Mouse (Mus musculus): ENCODE measurements around the gene Dapk3. TPM values are rescaled to one million over a fixed set of nuclear protein-coding genes. Genes with fewer than 3 reads are reported as not detected.

The Dapk3 gene
- polyA plus RNA-seq, 1 experiment from 2014 or later = 55.8 TPM

DNA sequence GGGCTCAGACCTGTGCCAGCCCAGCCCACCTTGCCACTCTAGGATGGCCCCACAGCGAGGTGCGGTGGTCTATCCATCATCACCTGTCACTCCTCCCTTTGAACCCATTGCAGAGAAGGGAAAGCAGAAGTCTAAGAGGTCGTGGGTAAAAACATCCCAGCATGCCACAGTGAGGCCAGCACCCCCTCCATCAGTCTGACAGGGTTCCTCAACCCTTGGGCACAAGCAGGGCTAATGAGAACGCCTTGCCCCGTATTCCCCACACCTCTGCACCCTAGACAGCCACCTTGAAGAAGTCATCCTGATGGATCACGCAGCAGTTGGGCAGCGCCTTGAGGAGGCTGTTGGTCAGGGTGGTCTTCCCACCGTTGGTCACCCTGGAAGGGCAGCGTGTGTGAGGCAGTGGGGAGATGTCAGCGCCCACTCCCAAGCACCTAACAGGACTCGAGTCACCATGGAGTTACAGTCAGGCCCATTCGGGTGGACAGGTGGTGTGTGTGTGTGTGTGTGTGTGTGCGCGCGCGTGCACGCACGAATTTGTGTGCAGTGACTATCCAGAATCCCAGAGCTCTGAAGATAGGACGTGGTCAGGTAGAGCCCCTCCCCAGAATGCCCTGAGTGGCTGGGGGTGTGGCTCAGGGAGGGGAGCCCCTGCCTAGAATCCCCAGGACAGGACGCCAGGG, 17.9 kb downstream of the Dapk3 start:
- Histone ChIP-seq H3K27me3 (ENCODE audit: insufficient read depth, low read length) (peaks cover 4% of the 10 kb centered on the region; the same call in 1 of the 2 replicates), H3K4me2 (no peak overlapping the region), H3K9ac (no peak overlapping the region), H3K4me1 (ENCODE audit: insufficient read depth) (no peaks in the 10 kb centered on the region), H3K27ac (ENCODE audit: low read depth) (no peak overlapping the region), H3K36me3 (ENCODE audit: insufficient read depth) (no peaks in the 10 kb centered on the region), H3K9me3 (ENCODE audit: low read depth, low read length) (no peaks in the 10 kb centered on the region), H3K4me3 (ENCODE audit: low read depth, low read length) (no peak overlapping the region)
- TF ChIP-seq CTCF (IDR thresholded peaks at IDR 0.05; ENCODE audit: low read depth) = no peak
- ATAC-seq (ENCODE audit: insufficient read depth) = no peak
- no peak for DNase-seq
- 69% methylated on average over 20 of the region's 20 CpGs for WGBS

DNA sequence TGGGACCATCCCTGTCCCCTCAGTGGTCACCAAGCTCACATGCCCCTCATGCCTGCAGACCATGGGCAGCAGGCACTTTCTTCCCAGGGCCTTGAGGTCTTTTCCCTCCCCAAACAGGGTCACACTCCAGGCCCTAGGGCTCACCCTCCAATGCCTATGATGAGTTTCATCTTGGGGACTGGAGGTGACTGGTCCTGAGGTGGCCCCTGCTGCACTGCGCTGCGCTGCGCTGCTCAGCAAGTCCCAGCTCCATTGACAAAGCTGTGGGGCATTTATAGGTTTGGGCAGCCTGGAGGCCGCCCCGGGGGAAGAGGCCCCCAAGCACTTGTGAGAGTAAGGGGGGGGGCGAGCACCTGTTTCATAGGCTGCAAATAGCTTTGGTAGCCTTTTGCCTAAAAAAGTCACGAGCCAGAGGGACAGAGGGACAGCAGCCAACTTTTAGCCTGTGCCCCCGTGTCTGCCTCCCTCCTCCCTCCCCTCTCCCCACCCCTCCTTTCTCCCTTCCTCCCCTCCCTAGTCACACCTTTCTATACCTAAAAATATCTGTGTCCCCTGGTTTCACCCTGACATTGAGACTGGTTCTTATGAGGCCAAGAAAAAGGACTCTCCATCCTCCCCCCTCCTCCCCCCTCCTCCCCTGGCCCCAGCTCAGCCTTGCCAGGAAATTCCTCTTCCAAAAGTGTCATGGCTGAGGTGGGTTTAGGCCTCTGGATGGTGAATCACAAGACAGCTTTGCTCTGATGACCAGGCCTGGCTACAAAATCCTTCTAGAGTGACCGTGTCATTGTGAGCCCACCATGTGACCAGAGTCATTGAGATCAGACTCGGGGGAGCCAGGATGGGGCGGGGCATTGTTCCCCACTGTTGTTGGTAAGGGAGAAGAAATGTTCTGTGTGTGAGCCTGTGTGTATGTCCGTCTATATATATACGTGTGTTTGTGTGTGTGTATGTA, 19.3 kb downstream of the Dapk3 start, which contains the start of gene Nmrk2:
TSS of gene Nmrk2 (minus strand) at position 245 of the 952 bp plus-strand sequence.
- no peak within 1 kb of the TSS for H3K4me3 ChIP-seq (ENCODE audit: low read depth, low read length)
- TF ChIP-seq CTCF (IDR thresholded peaks at IDR 0.05; ENCODE audit: low read depth) = no peak
- ATAC-seq (ENCODE audit: insufficient read depth) (no peak), DNase-seq (no peak)
- no peak within 1 kb of the TSS; the same call in 1 of the 2 replicates for H3K27ac ChIP-seq (ENCODE audit: low read depth)
- H3K9me3 ChIP-seq (ENCODE audit: low read depth, low read length) = no peaks in the 10 kb centered on the region
- H3K9ac ChIP-seq = no peak within 1 kb of the TSS
- no peaks in the 10 kb centered on the region for H3K27me3 ChIP-seq (ENCODE audit: insufficient read depth, low read length)
- H3K36me3 ChIP-seq (ENCODE audit: insufficient read depth) = no peaks in the 10 kb centered on the region
- no peaks in the 10 kb centered on the region for H3K4me1 ChIP-seq (ENCODE audit: insufficient read depth)
- no peak within 1 kb of the TSS for H3K4me2 ChIP-seq
- 57% methylated on average over 13 of the region's 13 CpGs for WGBS

DNA sequence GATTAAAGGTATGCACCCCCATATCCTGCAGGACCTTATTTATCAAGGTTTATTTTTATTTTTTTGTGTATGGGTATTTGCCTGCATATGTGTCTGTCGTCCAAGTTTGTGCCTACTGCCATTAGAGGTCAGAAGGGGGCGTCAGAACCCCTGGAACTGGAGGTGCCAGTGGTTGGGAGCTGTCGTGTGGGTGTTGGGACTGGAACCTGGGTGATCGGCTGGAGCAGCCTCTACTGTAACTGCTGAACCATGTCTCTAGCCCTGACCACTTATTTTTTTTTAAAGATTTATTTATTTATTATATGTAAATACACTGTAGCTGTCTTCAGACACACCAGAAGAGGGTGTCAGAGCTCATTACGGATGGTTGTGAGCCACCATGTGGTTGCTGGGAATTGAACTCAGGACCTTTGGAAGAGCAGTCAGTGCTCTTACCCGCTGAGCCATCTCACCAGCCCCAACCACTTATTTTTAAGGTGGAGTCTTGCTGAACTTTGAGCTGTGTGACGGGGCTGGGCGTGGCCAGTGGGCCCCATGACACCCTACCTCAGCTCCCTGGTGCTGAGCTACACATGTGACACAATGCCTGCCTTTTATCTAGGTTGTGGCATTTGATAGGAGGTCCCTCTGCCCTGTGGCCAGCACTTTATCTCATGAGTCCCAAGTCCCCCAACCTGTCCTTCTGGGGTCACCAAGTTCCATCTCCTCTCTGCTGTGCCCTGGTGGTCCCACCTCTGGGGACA, 20.3 kb downstream of the Dapk3 start:
- no peaks in the 10 kb centered on the region for H3K9me3 ChIP-seq (ENCODE audit: low read depth, low read length)
- no peaks in the 10 kb centered on the region for H3K36me3 ChIP-seq (ENCODE audit: insufficient read depth)
- no peaks in the 10 kb centered on the region for H3K4me1 ChIP-seq (ENCODE audit: insufficient read depth)
- DNase-seq (no peak), ATAC-seq (ENCODE audit: insufficient read depth) (no peak)
- TF ChIP-seq CTCF (IDR thresholded peaks at IDR 0.05; ENCODE audit: low read depth) = no peak
- H3K9ac ChIP-seq = no peak overlapping the region
- H3K27me3 ChIP-seq (ENCODE audit: insufficient read depth, low read length) = no peaks in the 10 kb centered on the region
- no peak overlapping the region for H3K4me2 ChIP-seq
- 55% methylated on average over 8 of the region's 8 CpGs for WGBS
- H3K27ac ChIP-seq (ENCODE audit: low read depth) = no peak overlapping the region
- H3K4me3 ChIP-seq (ENCODE audit: low read depth, low read length) = no peak overlapping the region

DNA sequence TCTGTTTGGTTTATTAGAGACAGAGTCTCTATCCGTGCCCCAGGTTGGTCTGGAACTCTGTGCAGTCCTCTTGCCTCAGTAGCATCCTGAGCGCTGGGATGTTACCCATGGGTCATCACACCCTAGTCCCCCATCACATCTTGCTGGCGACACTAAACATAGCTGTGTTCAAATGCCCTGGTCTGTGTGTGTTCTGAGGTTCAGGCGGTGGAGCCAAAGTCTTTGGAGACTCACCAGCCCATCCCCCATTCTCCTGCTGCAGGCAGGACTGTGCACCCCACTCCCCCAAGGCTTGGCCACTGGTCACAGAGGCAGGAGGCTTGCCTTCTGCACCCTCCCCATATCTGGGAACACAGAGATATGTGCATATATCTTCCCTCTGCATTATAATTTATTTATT, 21.3 kb downstream of the Dapk3 start:
- H3K36me3 ChIP-seq (ENCODE audit: insufficient read depth) = no peaks in the 10 kb centered on the region
- H3K4me2 ChIP-seq = no peak overlapping the region
- H3K27ac ChIP-seq (ENCODE audit: low read depth) = no peak overlapping the region
- ATAC-seq (ENCODE audit: insufficient read depth) (no peak), DNase-seq (no peak)
- H3K9me3 ChIP-seq (ENCODE audit: low read depth, low read length) = no peaks in the 10 kb centered on the region
- no peak overlapping the region for H3K9ac ChIP-seq
- no peak for TF ChIP-seq CTCF (IDR thresholded peaks at IDR 0.05; ENCODE audit: low read depth)
- 59% methylated on average over 4 of the region's 4 CpGs for WGBS
- no peak overlapping the region for H3K4me3 ChIP-seq (ENCODE audit: low read depth, low read length)
- H3K27me3 ChIP-seq (ENCODE audit: insufficient read depth, low read length) = no peaks in the 10 kb centered on the region
- no peaks in the 10 kb centered on the region for H3K4me1 ChIP-seq (ENCODE audit: insufficient read depth)

DNA sequence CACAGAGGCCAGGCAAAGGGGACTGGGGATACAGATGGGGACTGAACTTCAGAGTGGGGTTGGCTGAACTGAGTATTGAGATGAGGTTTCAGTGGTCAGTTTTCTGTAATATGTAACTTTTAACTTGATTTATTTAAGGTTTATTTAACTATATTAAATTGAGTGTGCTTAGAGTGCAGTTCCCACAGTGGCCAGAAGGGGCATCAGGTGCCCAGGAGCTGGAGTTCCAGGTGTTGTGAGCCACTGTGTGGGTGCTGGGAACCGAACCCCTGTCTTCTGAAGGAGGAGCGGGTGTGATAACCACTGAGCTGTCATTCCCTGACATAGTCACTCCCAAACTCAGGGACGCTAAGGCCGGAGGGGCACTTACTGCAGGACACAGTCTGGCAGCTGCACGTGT, 27.3 kb downstream of the Dapk3 start:
- Histone ChIP-seq H3K27me3 (ENCODE audit: insufficient read depth, low read length) (no peaks in the 10 kb centered on the region), H3K36me3 (ENCODE audit: insufficient read depth) (no peaks in the 10 kb centered on the region), H3K27ac (ENCODE audit: low read depth) (no peak overlapping the region), H3K9me3 (ENCODE audit: low read depth, low read length) (0 out of 2 replicates have a peak, but pooled peaks cover 3% of the 10 kb centered on the region), H3K4me1 (ENCODE audit: insufficient read depth) (no peaks in the 10 kb centered on the region), H3K4me2 (no peak overlapping the region), H3K9ac (no peak overlapping the region), H3K4me3 (ENCODE audit: low read depth, low read length) (no peak overlapping the region)
- WGBS = 93% methylated on average over 5 of the region's 5 CpGs
- ATAC-seq (ENCODE audit: insufficient read depth) (no peak), DNase-seq (no peak)
- peak; percentile 32; the same call in 1 of the 2 replicates for TF ChIP-seq CTCF (IDR thresholded peaks at IDR 0.05; ENCODE audit: low read depth)

DNA sequence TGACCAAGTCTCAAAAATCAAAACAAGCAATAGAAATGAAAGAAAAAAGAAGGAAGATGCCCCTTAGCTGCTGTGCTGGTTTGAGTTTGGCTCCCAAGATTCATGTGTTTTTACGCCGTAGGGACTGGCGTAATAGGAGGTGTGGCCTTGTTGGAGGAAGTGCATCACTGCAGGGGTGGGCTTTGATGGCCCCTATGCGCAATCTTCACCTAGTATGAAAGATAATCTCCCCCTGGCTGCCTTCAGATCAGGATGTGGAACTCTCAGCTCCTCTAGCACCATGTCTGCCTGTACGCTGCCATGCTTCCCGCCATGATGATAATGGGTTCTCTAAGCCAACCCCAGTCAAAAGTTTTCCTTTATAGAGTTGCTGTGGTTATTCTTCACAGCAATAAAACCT, 33.5 kb downstream of the Dapk3 start:
- Histone ChIP-seq H3K27ac (ENCODE audit: low read depth) (no peak overlapping the region), H3K36me3 (ENCODE audit: insufficient read depth) (no peaks in the 10 kb centered on the region), H3K4me2 (no peak overlapping the region), H3K4me3 (ENCODE audit: low read depth, low read length) (no peak overlapping the region), H3K27me3 (ENCODE audit: insufficient read depth, low read length) (no peaks in the 10 kb centered on the region), H3K9ac (no peak overlapping the region), H3K9me3 (ENCODE audit: low read depth, low read length) (no peaks in the 10 kb centered on the region), H3K4me1 (ENCODE audit: insufficient read depth) (no peaks in the 10 kb centered on the region)
- DNase-seq (no peak), ATAC-seq (ENCODE audit: insufficient read depth) (no peak)
- 82% methylated on average over 6 of the region's 6 CpGs for WGBS
- TF ChIP-seq CTCF (IDR thresholded peaks at IDR 0.05; ENCODE audit: low read depth) = no peak

All from lung, embryonic 14.5 days (tissue).